Mouse (Mus musculus) stomach, embryonic 14.5 days (tissue): ENCODE data around the gene Cep170. TPM values are rescaled to one million over a fixed set of nuclear protein-coding genes. Genes with fewer than 3 reads are reported as not detected.

Source experiments
- ATAC-seq: fragments of 200-750 bp; cut with Nextera tagmentation; 2 replicates; pipeline ENCODE4 v1.8.0; 2017; ENCODE audit warnings: low read depth, moderate TSS enrichment; ENCODE audit not compliant: insufficient number of reproducible peaks, insufficient read depth, low FRiP score
- H3K27ac ChIP-seq: fragments of 300-500 bp; sonication (generic); 2 replicates; pipeline ENCODE4 v1.5.1; 2014; ENCODE audit warnings: mild to moderate bottlenecking, low read length, moderate library complexity, mixed read lengths
- H3K27me3 ChIP-seq: fragments of 300-500 bp; sonication (generic); 2 replicates; pipeline ENCODE4 v1.6.1; 2014; ENCODE audit warnings: low read length, control low read depth, mixed read lengths; ENCODE audit not compliant: control insufficient read depth, insufficient read depth
- H3K36me3 ChIP-seq: fragments of 300-500 bp; sonication (generic); 2 replicates; pipeline ENCODE4 v1.6.1; 2014; ENCODE audit warnings: mild to moderate bottlenecking, control low read depth, low read length, moderate library complexity, mixed read lengths; ENCODE audit not compliant: control insufficient read depth, insufficient read depth
- H3K4me1 ChIP-seq: fragments of 300-500 bp; sonication (generic); 2 replicates; pipeline ENCODE4 v1.6.1; 2014; ENCODE audit warnings: low read length, control low read depth, mixed read lengths; ENCODE audit not compliant: control insufficient read depth, insufficient read depth
- H3K4me2 ChIP-seq: fragments of 300-500 bp; sonication (generic); replicated peaks from 2 replicates; pipeline ENCODE4 v1.6.1; 2014; ENCODE audit warnings: low read depth, low read length, control low read depth
- H3K4me3 ChIP-seq: fragments of 300-500 bp; sonication (generic); 2 replicates; pipeline ENCODE4 v1.5.1; 2014; ENCODE audit warnings: low read depth, low read length, control low read depth
- H3K9ac ChIP-seq: fragments of 300-500 bp; sonication (generic); replicated peaks from 2 replicates; pipeline ENCODE4 v1.6.1; 2014; ENCODE audit warnings: low read depth, mild to moderate bottlenecking, control low read depth, low read length, moderate library complexity, mixed read lengths
- H3K9me3 ChIP-seq: fragments of 300-500 bp; sonication (generic); 2 replicates; pipeline ENCODE4 v1.6.1; 2016; ENCODE audit warnings: low read depth, low read length, control low read depth; ENCODE audit not compliant: control insufficient read depth
- WGBS: fragments of 180-500 bp; shearing (Covaris S2); extraction: QIAGEN DNeasy Blood & Tissue Kit; methylation state at CpG from one replicate; pipeline ENCODE4 v1.1.7; 2014; 5-methylcytosine and 5-hydroxymethylcytosine counted together
- polyA plus RNA-seq: library from polyadenylated mRNA; unstranded; fragments of >200 nt; fragmentation: Nextera tagmentation; extraction: Ambion mirVana; gene quantifications from 2 replicates; pipeline ENCODE4 v1.2.1, GENCODE M21; 2014

Gene Cep170
- polyA plus RNA-seq, 1 experiment from 2014 or later, result 37.6 TPM

DNA sequence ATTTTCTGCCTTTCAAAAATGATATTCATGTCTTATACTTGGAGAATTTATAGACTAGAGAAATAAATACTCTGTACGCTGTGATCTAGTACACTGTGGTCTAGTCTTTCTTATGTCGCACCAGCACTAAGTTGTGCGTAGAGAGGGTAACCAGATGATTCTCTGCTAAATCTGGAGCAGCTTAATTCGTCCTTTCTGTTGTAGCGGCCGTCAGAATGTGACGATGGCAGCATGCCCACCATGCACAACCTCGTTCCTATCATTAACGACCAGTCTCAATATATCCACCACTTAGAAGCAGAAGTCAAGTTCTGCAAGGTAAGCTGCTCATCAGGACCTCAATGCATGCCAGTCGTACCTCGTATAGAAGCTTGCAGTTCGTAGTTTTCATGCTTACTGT, 14.8 kb upstream of the Cep170 start:
- no peak for ATAC-seq
- Histone ChIP-seq H3K27ac (no peak overlapping the region), H3K36me3 (no peaks in the 10 kb centered on the region), H3K4me1 (no peaks in the 10 kb centered on the region; the same call in 1 of the 2 replicates), H3K9me3 (no peaks in the 10 kb centered on the region), H3K9ac (no peak overlapping the region), H3K4me2 (no peak overlapping the region), H3K27me3 (no peaks in the 10 kb centered on the region), H3K4me3 (no peak overlapping the region)
- WGBS, result 91% methylated on average over 12 of the region's 12 CpGs

- WGBS, result 72% methylated on average over 5 of the region's 5 CpGs
- no peak for ATAC-seq
- Histone ChIP-seq H3K4me1 (no peaks in the 10 kb centered on the region; the same call in 1 of the 2 replicates), H3K27me3 (no peaks in the 10 kb centered on the region), H3K4me3 (no peak overlapping the region), H3K36me3 (no peaks in the 10 kb centered on the region), H3K4me2 (no peak overlapping the region), H3K9ac (no peak overlapping the region), H3K27ac (no peak overlapping the region), H3K9me3 (no peaks in the 10 kb centered on the region)
Measured at GRCm38 (mm10) chr1:176827945-176828485, 14.1 kb upstream of the Cep170 start.

GRCm38 (mm10) chr1:176827365-176827764, 13.5 kb upstream of the Cep170 start:
- Histone ChIP-seq H3K9me3 (no peaks in the 10 kb centered on the region), H3K4me1 (no peaks in the 10 kb centered on the region), H3K27me3 (no peaks in the 10 kb centered on the region), H3K36me3 (no peaks in the 10 kb centered on the region), H3K27ac (no peak overlapping the region), H3K4me3 (no peak overlapping the region), H3K9ac (no peak overlapping the region), H3K4me2 (no peak overlapping the region)
- ATAC-seq, result no peak
- 83% methylated on average over 4 of the region's 4 CpGs for WGBS

- no peak overlapping the region for H3K9ac ChIP-seq
- H3K27ac ChIP-seq, result no peak overlapping the region
- no peaks in the 10 kb centered on the region; the same call in 1 of the 2 replicates for H3K4me1 ChIP-seq
- H3K4me3 ChIP-seq, result no peak overlapping the region
- H3K4me2 ChIP-seq, result no peak overlapping the region
- no peaks in the 10 kb centered on the region for H3K36me3 ChIP-seq
- no peak for ATAC-seq
- no peaks in the 10 kb centered on the region for H3K27me3 ChIP-seq
- no peaks in the 10 kb centered on the region for H3K9me3 ChIP-seq
- WGBS, result 87% methylated on average over 4 of the region's 4 CpGs
Measured at GRCm38 (mm10) chr1:176826931-176827330, 13.1 kb upstream of the Cep170 start.

GRCm38 (mm10) chr1:176826186-176826585, 12.3 kb upstream of the Cep170 start:
- no peak overlapping the region for H3K4me3 ChIP-seq
- no peaks in the 10 kb centered on the region for H3K36me3 ChIP-seq
- 87% methylated on average over 11 of the region's 11 CpGs for WGBS
- H3K27ac ChIP-seq, result no peak overlapping the region
- ATAC-seq, result no peak
- no peak overlapping the region for H3K9ac ChIP-seq
- no peak overlapping the region for H3K4me2 ChIP-seq
- H3K27me3 ChIP-seq, result no peaks in the 10 kb centered on the region
- H3K9me3 ChIP-seq, result no peaks in the 10 kb centered on the region
- H3K4me1 ChIP-seq, result no peaks in the 10 kb centered on the region; the same call in 1 of the 2 replicates

DNA sequence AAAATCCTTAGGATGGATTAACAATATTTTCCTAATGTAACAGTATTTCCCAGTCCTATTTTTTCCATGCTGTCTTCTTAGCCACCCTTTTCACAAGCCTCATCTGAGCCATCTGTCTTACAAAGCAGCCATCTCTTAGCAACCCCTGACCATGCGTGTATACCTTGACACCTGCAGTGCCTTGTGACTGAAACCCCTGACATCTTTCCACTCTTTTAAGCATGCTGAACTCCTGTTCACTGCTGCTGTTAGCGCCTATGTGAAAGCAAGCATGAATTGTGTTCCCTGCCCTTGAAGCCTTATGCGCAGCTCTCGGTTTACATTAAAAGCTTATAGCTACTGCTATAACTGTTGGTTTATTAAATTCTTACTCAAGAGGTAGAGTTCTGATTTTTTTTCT, 11.2 kb upstream of the Cep170 start:
- H3K27ac ChIP-seq, result no peak overlapping the region
- 88% methylated on average over 4 of the region's 4 CpGs for WGBS
- H3K4me2 ChIP-seq, result no peak overlapping the region
- H3K4me1 ChIP-seq, result no peaks in the 10 kb centered on the region; the same call in 1 of the 2 replicates
- no peaks in the 10 kb centered on the region for H3K27me3 ChIP-seq
- no peaks in the 10 kb centered on the region for H3K9me3 ChIP-seq
- ATAC-seq, result no peak
- no peak overlapping the region for H3K9ac ChIP-seq
- no peak overlapping the region for H3K4me3 ChIP-seq
- no peaks in the 10 kb centered on the region for H3K36me3 ChIP-seq

- Histone ChIP-seq H3K9me3 (no peaks in the 10 kb centered on the region), H3K9ac (no peak overlapping the region), H3K27me3 (no peaks in the 10 kb centered on the region), H3K4me3 (no peak overlapping the region), H3K4me1 (no peaks in the 10 kb centered on the region; the same call in 1 of the 2 replicates), H3K27ac (no peak overlapping the region), H3K36me3 (no peaks in the 10 kb centered on the region), H3K4me2 (no peak overlapping the region)
- 90% methylated on average over 6 of the region's 6 CpGs for WGBS
- ATAC-seq, result no peak
Measured at GRCm38 (mm10) chr1:176824611-176825010, 10.7 kb upstream of the Cep170 start.

- Histone ChIP-seq H3K4me2 (no peak overlapping the region), H3K36me3 (no peaks in the 10 kb centered on the region), H3K9ac (no peak overlapping the region), H3K27me3 (no peaks in the 10 kb centered on the region), H3K4me3 (no peak overlapping the region), H3K9me3 (no peaks in the 10 kb centered on the region), H3K27ac (no peak overlapping the region), H3K4me1 (no peaks in the 10 kb centered on the region; the same call in 1 of the 2 replicates)
- 72% methylated on average over 8 of the region's 8 CpGs for WGBS
- ATAC-seq, result no peak
Measured at GRCm38 (mm10) chr1:176823889-176824288, 10.0 kb upstream of the Cep170 start.

DNA sequence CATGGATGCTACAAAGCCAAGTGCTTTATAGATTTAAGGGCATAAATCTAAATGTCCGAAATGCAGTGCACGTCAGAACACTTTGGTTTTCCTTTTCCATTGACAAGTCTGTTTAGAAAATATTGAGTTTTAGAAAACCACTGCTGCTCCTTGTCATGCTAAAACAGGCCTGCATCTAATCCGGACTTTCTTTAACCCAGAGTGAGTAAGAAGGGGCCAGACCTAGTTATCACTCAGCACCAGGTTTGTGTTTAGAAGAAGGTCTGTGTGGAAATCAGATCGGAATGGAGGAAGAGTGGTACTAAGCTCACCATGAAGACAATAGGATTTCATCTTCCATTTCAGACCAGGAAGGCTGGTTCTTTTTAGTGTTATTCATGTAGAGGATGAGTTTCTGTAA, 9.1 kb upstream of the Cep170 start:
- peaks cover 7% of the 10 kb centered on the region; the same call in 1 of the 2 replicates for H3K4me1 ChIP-seq
- no peak overlapping the region for H3K9ac ChIP-seq
- no peaks in the 10 kb centered on the region for H3K36me3 ChIP-seq
- H3K4me2 ChIP-seq, result no peak overlapping the region
- no peak overlapping the region for H3K27ac ChIP-seq
- no peak for ATAC-seq
- WGBS, result 62% methylated on average over 4 of the region's 4 CpGs
- H3K4me3 ChIP-seq, result no peak overlapping the region
- no peaks in the 10 kb centered on the region for H3K9me3 ChIP-seq
- H3K27me3 ChIP-seq, result no peaks in the 10 kb centered on the region
